Mouse (Mus musculus) liver, embryonic 14.5 days (tissue): ENCODE data around the gene Ankrd12.
A peak's percentile ranks its signal among the peaks of the same experiment; 100 is the strongest.

Experiments used
- CTCF ChIP-seq: IDR thresholded peaks from 2 replicates; pipeline ENCODE4 v1.5.1; 2016; ENCODE audit warnings: antibody characterized with exemption, low read depth, control low read depth
- EP300 ChIP-seq: IDR thresholded peaks from 2 replicates; pipeline ENCODE4 v1.6.1; 2016; ENCODE audit warnings: antibody characterized with exemption, low read depth

DNA sequence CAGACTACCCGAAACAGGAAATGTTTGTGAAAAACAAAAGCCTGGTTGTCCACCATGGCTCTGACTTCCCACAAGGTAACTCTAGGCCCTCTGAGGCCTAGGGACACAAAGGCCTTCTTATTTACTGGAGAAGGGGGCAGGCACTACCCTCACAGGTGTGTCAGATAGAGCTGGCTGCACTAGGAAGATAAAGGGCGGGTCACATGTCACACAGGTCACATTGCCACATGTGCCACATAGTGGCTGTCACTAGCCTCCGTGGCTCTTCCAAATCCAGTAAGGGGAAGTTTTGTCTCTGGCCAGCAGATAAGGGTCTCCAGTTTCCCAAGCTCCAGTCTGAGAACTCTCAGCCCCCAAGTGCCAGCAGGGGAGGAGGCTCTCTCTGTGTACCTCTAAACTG lies 157.7 kb downstream of the Ankrd12 start:
- TF ChIP-seq CTCF (no peak), EP300 (peak; percentile 48)
